Mouse (Mus musculus) lung, adult 2 months (tissue): ENCODE results near the gene Pgap1. TPM values are rescaled to one million over a fixed set of nuclear protein-coding genes. Genes with fewer than 3 reads are reported as not detected.

Source experiments
- DNase-seq: peaks from one replicate; pipeline ENCODE4 v3.0.0; 2022
- H3K4me1 ChIP-seq: fragments of 200-500 bp; 2 replicates; pipeline ENCODE4 v1.6.1; 2011; ENCODE audit warnings: low read length; ENCODE audit not compliant: control insufficient read depth, insufficient read depth
- H3K4me3 ChIP-seq: fragments of 200-500 bp; replicated peaks from 2 replicates; pipeline ENCODE3; 2011; ENCODE audit warnings: low read depth, mild to moderate bottlenecking, control low read depth, low read length; ENCODE audit errors: extremely low read depth
- CTCF ChIP-seq: fragments of 200-500 bp; IDR thresholded peaks from 2 replicates; pipeline ENCODE4 v1.5.1; 2011; ENCODE audit warnings: mild to moderate bottlenecking, low read length, control low read depth; ENCODE audit not compliant: insufficient read depth
- POLR2A ChIP-seq: fragments of 200-500 bp; IDR thresholded peaks from 2 replicates; pipeline ENCODE4 v1.6.1; 2011; ENCODE audit warnings: low read depth, mild to moderate bottlenecking, control low read depth, low read length, borderline replicate concordance; ENCODE audit errors: extremely low read depth
- WGBS: fragments of 180-500 bp; shearing (Covaris S2); methylation state at CpG from one replicate; pipeline ENCODE4 v1.1.7; 2018; 5-methylcytosine and 5-hydroxymethylcytosine counted together
- polyA plus RNA-seq: library from polyadenylated mRNA; depleted of rRNA; stranded (reverse); fragments of >200 nt; gene quantifications from 2 replicates; pipeline ENCODE4 v1.2.3, GENCODE M21; 2012

The Pgap1 gene
- polyA plus RNA-seq, 1 experiment = 1.4 TPM

DNA sequence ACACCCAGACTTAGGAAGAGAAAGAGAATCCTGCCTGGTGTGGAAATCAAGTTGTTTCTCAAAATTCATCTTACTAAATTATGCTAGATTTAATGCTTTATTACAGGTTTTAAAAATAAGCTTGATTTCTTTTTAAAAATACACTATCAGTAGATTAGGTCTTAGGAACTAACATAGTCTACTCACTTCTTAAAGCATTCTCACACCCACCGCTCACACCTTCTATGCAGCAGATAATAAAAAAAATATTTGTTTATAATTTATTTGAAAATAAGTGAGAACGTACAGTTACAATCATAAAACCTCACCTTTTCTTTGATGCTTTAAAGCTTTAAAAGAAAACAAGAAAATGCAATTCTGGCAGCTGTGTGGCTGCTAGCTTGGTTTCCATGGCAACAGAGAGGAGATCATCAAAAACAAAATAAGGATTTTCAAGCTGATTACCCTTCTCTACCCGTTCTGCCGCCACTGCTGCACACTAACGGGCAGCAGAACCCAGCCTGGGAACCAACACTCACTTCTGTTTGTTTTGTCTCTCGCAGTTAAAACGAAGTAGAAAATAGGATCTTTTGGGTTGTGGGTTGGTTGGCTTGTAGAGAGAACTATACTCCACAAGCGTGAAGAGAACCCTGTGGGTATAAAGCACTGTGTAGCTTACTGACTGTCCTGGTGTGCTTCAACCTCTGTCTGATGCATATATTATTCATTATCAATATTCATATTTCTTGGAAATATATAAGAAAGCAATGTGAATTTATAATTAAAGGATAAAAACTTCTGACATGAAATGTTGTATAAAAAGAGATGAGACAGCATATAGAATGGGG lies 21.1 kb upstream of the Pgap1 start:
- WGBS = 54% methylated on average over 8 of the region's 8 CpGs
- no peak for TF ChIP-seq POLR2A
- no peak for TF ChIP-seq CTCF
- no peaks in the 10 kb centered on the region for H3K4me1 ChIP-seq
- no peak for DNase-seq
- no peak overlapping the region for H3K4me3 ChIP-seq

DNA sequence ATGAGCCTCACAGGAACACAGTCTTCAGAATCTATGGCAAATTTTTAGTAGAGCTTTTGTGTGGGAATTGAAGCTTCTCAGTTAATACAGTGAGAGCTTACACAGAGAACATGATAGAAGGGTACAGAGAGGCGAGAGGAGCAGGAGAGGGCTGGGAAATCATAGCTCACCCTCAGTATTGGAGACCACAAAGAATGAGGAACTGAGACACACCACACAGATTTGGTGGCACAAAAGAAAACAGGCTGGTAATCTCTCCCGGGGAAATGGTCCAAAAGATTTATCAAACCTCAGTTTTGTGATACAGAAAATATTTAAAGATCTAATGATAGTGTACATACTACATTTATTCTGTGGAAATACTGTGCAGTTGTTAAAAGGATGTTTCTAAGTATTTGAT lies 11.6 kb upstream of the Pgap1 start:
- no peaks in the 10 kb centered on the region for H3K4me1 ChIP-seq
- no peak for DNase-seq
- no peak overlapping the region for H3K4me3 ChIP-seq
- 63% methylated on average over 2 of the region's 2 CpGs for WGBS
- TF ChIP-seq POLR2A = no peak
- no peak for TF ChIP-seq CTCF

GRCm38 (mm10) chr1:54563923-54564322 lies 6.4 kb upstream of the Pgap1 start:
- H3K4me3 ChIP-seq = no peak overlapping the region
- TF ChIP-seq POLR2A = no peak
- TF ChIP-seq CTCF = no peak
- WGBS = 78% methylated on average over 6 of the region's 6 CpGs
- DNase-seq = no peak
- H3K4me1 ChIP-seq = no peaks in the 10 kb centered on the region

DNA sequence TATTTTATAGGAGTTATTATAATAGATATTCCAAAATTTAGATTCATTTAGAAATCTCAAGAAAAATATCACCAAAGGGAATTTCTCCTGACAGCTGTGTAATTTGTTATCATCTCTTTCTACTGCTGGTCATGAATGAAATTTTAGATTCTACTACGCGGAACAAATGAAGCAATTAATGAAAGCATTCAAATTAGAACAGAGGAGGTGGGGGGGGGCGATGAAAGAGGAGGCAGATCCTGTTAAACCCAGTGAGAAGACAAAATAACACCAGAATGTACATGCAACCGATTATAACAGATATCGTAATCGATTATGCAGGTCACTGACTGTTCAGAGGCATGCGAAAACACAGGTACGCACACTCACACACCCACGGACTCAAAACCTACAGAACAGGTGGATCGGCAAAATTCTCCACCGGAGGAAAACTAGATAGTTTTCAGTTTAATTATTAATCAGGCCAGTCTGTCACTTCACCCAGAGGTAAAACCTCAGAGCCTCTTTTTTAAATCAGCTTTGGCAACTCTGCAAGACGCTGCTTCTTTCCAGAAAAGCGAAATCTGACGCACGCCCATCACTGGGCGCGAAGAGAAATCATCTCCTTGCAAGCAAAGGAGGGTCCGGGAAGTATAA lies 780 bp downstream of the Pgap1 start:
- DNase-seq = no peak

DNA sequence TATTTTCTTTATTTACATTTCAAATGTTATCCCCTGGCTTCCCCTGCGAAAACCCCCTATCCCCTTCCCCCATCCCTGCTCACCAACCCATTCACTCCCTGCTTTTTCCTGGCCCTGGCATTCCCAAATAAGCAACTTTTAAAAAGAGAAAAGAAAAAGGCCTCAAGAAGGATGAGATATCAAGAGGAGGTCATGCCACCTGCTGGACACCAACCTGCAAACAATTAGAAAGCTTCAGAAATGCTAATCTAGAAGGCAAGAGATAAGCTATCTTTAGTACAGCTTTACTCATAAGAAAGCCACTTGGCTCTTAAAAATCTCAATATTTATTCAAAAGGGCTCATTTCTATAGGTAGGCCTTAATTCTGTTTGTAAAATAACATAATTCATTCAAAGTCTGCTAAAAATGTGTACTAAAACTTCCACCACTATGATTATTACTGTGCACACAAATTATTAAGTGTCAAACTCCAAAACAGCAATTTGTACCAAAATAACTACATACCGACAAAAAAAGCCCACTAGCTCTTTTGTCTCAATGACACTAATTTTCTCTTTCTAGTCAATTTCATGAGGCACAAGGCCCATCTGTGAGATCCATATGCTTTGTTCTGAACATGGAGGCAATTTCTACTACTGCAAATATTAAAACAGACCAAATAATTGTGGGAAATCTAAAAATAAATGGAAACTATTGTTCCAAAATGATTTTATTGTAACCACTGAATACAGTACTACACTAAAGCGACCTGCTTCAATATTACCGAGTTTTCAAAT lies 1.9 kb downstream of the Pgap1 start:
- 76% methylated on average over 4 of the region's 4 CpGs for WGBS
- DNase-seq = no peak
- no peak for TF ChIP-seq POLR2A
- H3K4me1 ChIP-seq = no peaks in the 10 kb centered on the region
- H3K4me3 ChIP-seq = no peak overlapping the region

More for the DNA sequence above, 780 bp downstream of the Pgap1 start:
- 5% methylated on average over 18 of the region's 18 CpGs for WGBS
- Histone ChIP-seq H3K4me1 (no peaks in the 10 kb centered on the region), H3K4me3 (peak overlapping the region; percentile 87)
- TF ChIP-seq POLR2A (no peak), CTCF (no peak)

GRCm38 (mm10) chr1:54552621-54553020 lies 4.9 kb downstream of the Pgap1 start:
- TF ChIP-seq POLR2A (no peak), CTCF (no peak)
- H3K4me1 ChIP-seq = no peaks in the 10 kb centered on the region
- no peak for DNase-seq
- WGBS = 75% methylated on average over 2 of the region's 2 CpGs
- H3K4me3 ChIP-seq = no peak overlapping the region

DNA sequence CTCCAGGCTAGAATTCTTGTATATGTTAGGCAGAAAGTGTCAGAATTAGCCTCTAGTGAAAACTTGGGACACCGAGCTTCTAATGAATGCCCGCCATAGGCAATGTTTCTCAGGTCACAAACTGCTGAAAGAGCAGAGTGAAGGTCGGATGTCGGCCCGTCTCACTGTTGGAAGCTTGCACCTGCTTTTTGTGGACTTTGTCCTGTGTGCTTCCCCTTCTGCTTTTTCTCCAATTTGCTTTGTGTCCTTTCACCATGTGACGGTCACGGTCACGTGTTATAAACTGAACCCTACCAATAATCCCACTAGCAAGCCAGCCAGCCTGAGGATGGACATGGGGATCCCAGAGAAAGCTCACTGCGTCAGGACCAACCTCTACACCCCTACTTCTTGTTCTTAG lies 12.3 kb downstream of the Pgap1 start:
- no peak for TF ChIP-seq POLR2A
- WGBS = 95% methylated on average over 9 of the region's 9 CpGs
- no peak overlapping the region for H3K4me3 ChIP-seq
- H3K4me1 ChIP-seq = no peaks in the 10 kb centered on the region
- no peak for DNase-seq

- WGBS = 89% methylated on average over 2 of the region's 2 CpGs
- DNase-seq = no peak
- TF ChIP-seq POLR2A (no peak), CTCF (no peak)
Observed at GRCm38 (mm10) chr1:54542920-54543319, 14.6 kb downstream of the Pgap1 start.

DNA sequence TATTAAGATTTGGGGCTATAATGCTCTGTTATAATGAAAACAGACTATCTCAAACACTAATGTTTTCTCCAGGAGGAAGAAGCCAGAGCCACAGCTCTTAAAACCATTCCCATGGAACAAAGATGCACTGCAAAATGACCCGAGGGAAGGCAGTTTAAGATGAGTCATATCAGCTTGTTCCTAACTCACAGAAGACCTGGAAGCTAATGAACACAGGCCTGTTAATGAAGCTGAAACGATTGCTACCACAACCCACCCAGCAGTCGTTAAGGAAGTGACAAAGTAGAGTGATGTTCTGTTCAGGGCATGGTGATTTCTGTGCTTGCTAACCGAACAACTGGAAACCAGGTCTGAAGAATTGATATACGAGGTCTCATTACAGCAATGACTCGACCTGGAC lies 26.3 kb downstream of the Pgap1 start:
- Histone ChIP-seq H3K4me1 (no peaks in the 10 kb centered on the region), H3K4me3 (no peak overlapping the region)
- WGBS = 73% methylated on average over 6 of the region's 6 CpGs

More at GRCm38 (mm10) chr1:54542920-54543319, 14.6 kb downstream of the Pgap1 start:
- Histone ChIP-seq H3K4me1 (no peaks in the 10 kb centered on the region), H3K4me3 (no peak overlapping the region)

More for the DNA sequence above, 26.3 kb downstream of the Pgap1 start:
- no peak for TF ChIP-seq CTCF
- DNase-seq = no peak
